Mouse (Mus musculus) ovary, adult 18-20 months (tissue): ENCODE results near the gene Pms1.

Experiments
- DNase-seq: peaks from one replicate; pipeline ENCODE4 v3.0.0; 2022; ENCODE audit warnings: low spot score, mixed read lengths

Pms1 gene

GRCm38 (mm10) chr1:53201630-53202199 is 95.1 kb downstream of the Pms1 start:
- DNase-seq: no peak

GRCm38 (mm10) chr1:53194536-53194935 is 102.3 kb downstream of the Pms1 start:
- DNase-seq: no peak

GRCm38 (mm10) chr1:53191234-53191633 is 105.6 kb downstream of the Pms1 start:
- no peak for DNase-seq

DNA sequence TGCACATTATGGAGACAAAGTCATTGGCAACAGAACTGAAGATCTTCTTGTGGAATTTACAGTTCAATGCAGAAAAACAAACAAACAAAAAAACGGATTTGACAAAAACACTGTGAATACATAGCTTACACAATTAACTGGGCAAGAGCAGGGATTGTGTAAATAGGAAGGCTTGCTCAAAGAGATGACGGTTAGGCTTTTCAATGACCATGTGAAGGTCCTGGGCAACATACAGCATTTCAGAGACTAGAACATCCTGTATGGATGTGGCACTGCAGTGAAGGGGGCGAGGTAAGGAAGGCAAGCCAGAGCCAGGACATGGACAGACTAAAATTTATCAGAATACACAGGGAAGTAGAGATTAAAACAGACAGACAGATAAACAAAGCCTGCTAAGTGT is 107.2 kb downstream of the Pms1 start:
- no peak for DNase-seq

- no peak for DNase-seq
Observed at GRCm38 (mm10) chr1:53187536-53187935, 109.3 kb downstream of the Pms1 start, which contains the start of gene 1700019A02Rik. 1700019A02Rik (minus strand) TSS chr1:53187636.

DNA sequence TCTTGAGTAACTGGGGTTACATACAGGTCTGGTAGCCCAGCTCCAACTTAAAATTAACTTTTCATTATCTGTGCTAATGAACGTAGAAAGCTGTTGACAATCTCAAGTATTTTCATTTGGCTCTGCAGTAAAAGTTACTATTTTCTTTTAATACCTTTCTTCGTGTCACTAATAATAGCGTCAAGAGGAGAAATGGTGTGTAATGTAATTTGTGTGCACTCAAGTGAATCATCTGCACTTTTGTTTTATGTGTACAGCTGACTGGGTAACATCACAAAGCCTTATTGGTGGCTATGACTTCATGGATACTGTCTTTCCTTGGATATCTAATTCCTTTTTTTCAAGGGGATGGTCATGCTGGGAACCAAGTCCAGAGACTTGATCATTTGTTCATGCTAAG is 110.5 kb downstream of the Pms1 start:
- DNase-seq: no peak

GRCm38 (mm10) chr1:53157715-53158114 is 139.1 kb downstream of the Pms1 start:
- DNase-seq: no peak
